Mouse (Mus musculus) olfactory bulb, adult 2 months (tissue): ENCODE measurements around the gene Mxra8. TPM values are rescaled to one million over a fixed set of nuclear protein-coding genes. Genes with fewer than 3 reads are reported as not detected.
A peak's percentile ranks its signal among the peaks of the same experiment; 100 is the strongest.

Experiments used
- H3K27ac ChIP-seq: fragments of 200-500 bp; 2 replicates; pipeline ENCODE4 v1.5.1; 2012; ENCODE audit warnings: low read depth, low read length; ENCODE audit not compliant: insufficient read depth
- H3K4me1 ChIP-seq: fragments of 200-500 bp; 2 replicates; pipeline ENCODE4 v1.6.1; 2012; ENCODE audit warnings: low read length; ENCODE audit not compliant: control insufficient read depth, insufficient read depth
- H3K4me3 ChIP-seq: fragments of 200-500 bp; 2 replicates; pipeline ENCODE4 v1.5.1; 2012; ENCODE audit warnings: mild to moderate bottlenecking, low read depth, low read length, moderate library complexity; ENCODE audit not compliant: insufficient read depth
- CTCF ChIP-seq: fragments of 200-500 bp; IDR thresholded peaks from 2 replicates; pipeline ENCODE4 v1.5.1; 2012; ENCODE audit warnings: low read depth, mild to moderate bottlenecking, low read length, moderate library complexity; ENCODE audit not compliant: insufficient read depth
- POLR2A ChIP-seq: fragments of 200-500 bp; IDR thresholded peaks from 2 replicates; pipeline ENCODE4 v1.6.1; 2012; ENCODE audit warnings: mild to moderate bottlenecking, low read depth, low read length, moderate library complexity; ENCODE audit not compliant: insufficient read depth
- WGBS: fragments of 180-500 bp; shearing (Covaris S2); methylation state at CpG from one replicate; pipeline ENCODE4 v1.1.7; 2018; 5-methylcytosine and 5-hydroxymethylcytosine counted together
- polyA plus RNA-seq: library from polyadenylated mRNA; stranded (reverse); fragments of >200 nt; gene quantifications from 2 replicates; pipeline ENCODE4 v1.2.4, GENCODE M21; 2012; ENCODE audit warnings: low replicate concordance; ENCODE audit not compliant: missing spikeins, insufficient read depth, insufficient read length

Gene Mxra8
- polyA plus RNA-seq, 1 experiment, result not detected

DNA sequence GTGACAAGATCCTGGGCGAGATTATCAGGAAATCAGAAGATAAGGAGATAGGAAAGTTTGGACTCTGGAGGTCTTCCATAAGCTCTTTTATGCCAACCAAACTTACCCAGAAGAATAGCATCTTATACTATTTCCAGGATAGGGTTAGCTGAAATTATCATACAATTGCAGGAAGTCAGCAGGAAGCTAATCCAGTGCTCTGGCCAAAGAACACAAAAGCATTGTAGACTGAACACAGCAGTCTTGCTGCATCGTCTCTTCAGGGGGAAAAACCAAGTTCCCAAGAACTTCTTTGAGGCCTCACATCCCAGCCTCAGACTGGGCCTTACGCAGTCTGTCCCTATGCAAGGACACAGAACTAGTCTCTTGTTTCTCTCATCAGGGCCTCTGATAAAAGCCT, 44.1 kb downstream of the Mxra8 start:
- WGBS, result 77% methylated on average over 3 of the region's 3 CpGs
- Histone ChIP-seq H3K4me3 (no peak overlapping the region), H3K27ac (no peak overlapping the region), H3K4me1 (no peaks in the 10 kb centered on the region)
- TF ChIP-seq POLR2A, result no peak
- TF ChIP-seq CTCF, result no peak

DNA sequence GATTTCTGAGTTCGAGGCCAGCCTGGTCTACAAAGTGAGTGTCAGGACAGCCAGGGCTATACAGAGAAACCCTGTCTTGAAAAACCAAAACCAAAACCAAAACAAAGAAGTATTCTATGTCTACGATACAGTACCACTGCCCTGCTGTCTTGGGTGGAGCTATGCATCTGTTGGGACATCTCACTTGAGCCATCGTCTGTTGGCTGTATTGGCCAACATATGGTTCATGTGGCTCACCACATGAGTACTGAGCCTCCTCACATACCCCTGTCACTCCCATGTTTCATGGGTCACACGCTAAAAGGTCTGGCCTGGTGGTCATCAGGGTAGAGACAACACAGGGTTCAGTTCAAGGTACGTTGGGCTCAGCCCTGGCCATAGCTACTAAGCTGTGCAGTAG, 46.9 kb downstream of the Mxra8 start:
- H3K27ac ChIP-seq, result no peak overlapping the region
- WGBS, result 93% methylated on average over 5 of the region's 5 CpGs
- peaks cover 16% of the 10 kb centered on the region for H3K4me1 ChIP-seq
- TF ChIP-seq CTCF (no peak), POLR2A (no peak)
- H3K4me3 ChIP-seq, result no peak overlapping the region

DNA sequence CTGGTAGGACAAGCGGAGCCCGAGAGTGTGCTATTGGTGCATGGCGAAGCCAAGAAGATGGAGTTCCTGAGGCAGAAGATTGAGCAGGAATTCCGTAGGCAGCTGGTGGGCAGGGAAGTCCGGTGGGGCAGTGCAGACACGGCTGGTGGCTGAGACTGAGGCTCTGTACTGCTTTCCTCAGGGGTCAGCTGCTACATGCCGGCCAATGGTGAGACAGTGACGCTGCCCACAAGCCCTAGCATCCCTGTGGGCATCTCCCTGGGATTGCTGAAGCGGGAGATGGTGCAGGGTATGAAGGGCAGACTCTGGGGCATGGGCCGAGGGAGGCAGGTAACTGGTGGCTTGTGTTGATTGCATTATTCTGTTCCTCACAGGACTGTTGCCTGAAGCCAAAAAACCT, 48.2 kb downstream of the Mxra8 start:
- Histone ChIP-seq H3K4me1 (peaks cover 16% of the 10 kb centered on the region), H3K4me3 (no peak overlapping the region), H3K27ac (no peak overlapping the region)
- no peak for TF ChIP-seq POLR2A
- no peak for TF ChIP-seq CTCF
- WGBS, result 86% methylated on average over 10 of the region's 10 CpGs

DNA sequence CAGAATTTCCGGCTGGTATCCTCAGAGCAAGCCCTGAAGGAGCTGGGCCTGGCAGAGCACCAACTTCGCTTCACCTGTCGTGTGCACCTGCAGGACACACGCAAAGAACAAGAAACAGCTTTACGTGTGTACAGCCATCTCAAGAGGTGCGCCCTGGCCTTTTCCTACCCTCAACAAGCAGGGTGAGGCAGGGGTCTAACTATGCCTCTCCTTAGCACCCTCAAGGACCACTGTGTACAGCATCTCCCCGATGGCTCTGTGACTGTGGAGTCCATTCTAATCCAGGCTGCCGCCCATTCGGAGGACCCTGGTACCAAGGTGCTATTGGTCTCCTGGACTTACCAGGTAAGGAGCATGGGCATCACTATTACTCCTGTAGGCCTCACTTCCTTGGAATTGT, 48.7 kb downstream of the Mxra8 start:
- Histone ChIP-seq H3K27ac (no peak overlapping the region), H3K4me1 (peaks cover 16% of the 10 kb centered on the region), H3K4me3 (no peak overlapping the region)
- WGBS, result 95% methylated on average over 9 of the region's 9 CpGs
- TF ChIP-seq POLR2A (no peak), CTCF (no peak)

DNA sequence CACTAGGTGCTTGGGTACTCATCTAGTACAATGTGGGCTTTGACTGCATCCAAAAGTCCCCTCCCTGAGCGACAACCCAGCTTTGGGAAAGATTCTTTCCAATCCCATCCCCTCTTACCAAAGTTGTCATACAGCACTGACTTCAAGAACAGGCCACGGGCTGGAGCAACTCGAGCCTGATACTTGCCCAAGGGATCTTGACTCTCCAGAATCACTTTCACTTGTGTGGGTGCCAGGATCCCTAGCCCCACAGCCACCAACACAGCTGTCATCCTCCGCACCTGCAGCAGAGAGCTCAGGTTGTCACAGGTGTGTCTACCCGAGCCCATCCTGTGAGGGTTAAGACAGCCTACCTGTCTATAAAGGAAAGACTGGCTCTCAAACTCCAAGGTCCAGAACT, 49.8 kb downstream of the Mxra8 start:
- WGBS, result 87% methylated on average over 5 of the region's 5 CpGs
- peaks cover 26% of the 10 kb centered on the region for H3K4me1 ChIP-seq

DNA sequence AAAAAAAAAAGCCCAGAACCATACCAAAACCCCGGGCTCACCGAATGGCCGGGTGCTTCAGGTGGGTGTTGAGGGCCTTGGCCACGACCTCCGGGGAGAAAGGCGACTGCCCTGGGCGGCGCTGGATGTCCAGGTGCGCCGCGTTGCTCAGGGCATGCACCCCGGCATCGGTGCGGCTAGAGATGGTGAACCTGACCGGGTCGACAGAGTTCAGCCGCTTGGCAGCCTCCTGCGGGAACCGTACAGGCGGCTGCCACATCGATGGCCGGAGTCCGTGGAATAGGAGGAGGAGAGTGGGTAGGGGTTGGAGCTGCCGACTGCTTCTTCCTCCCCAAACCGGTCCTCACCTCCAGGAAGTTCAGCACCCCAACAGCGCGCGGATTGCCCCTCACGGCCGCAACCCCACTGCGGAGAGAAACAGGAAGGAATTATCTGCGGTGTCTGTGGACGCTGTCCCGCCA, 51.6 kb downstream of the Mxra8 start:
- H3K4me1 ChIP-seq, result peaks cover 40% of the 10 kb centered on the region
- TF ChIP-seq CTCF (no peak), POLR2A (no peak)
- peak overlapping the region; percentile 91 for H3K4me3 ChIP-seq
- under 1% methylated on average over 34 of the region's 34 CpGs for WGBS
- no peak overlapping the region for H3K27ac ChIP-seq

More for the DNA sequence above, 49.8 kb downstream of the Mxra8 start:
- Histone ChIP-seq H3K4me3 (no peak overlapping the region), H3K27ac (no peak overlapping the region)
- TF ChIP-seq CTCF (no peak), POLR2A (no peak)

DNA sequence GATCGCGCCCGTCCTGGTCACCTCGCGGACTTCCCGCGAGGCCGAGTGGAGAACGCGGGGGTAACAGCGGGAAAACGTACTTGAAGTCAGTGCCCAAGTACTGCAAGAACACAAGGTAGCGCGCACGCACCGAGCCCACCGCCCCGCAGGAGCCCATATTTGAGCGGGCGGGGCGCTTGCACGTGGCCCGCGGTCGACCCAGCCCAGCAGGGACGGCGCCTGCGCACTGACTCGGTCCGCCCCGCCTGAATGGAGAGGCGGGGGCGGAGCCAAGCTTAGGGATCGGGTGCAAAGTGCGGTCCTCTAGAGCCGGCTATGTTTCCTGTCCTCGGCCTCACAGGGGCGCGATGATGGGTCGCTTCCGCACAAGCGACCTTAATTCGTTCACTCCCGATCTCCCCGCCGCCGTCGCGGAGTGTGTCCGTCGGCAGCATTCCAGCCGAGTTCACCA, 52.1 kb downstream of the Mxra8 start, which contains the start of the genes Pusl1 and Acap3:
Gene Pusl1 (minus strand): TSS at position 231 of the 451 bp plus-strand sequence.
Gene Acap3 (plus strand): TSS at position 272 of the 451 bp plus-strand sequence.
- H3K27ac ChIP-seq, result peak within 1 kb of the TSS; percentile 99
- peaks cover 40% of the 10 kb centered on the region for H3K4me1 ChIP-seq
- peak within 1 kb of the TSS; percentile 91 for H3K4me3 ChIP-seq
- TF ChIP-seq CTCF (no peak), POLR2A (0 out of 2 replicates have a peak, but pooled peaks have one; percentile 5)
- WGBS, result under 1% methylated on average over 52 of the region's 52 CpGs

DNA sequence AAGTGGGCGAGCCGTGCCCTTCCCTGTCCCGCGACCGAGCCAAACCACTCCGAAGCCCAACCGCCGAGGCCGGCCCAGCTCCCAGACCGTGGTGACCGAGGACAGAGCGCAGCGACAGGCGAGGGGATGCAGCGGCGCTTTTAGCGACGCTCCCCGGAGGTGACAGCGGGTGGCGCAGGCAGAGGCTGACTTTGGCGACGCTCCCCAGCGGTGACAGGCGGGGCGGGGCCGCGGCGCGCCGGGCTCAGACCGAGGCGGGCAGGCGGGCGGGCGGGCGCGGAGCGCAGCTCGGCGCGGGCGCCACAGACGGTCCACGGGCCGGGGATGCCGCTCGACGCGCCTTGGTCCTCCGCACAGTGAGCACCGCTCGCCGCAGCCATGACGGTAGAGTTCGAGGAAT, 52.5 kb downstream of the Mxra8 start:
- TF ChIP-seq POLR2A, result peak; percentile 85
- no peak for TF ChIP-seq CTCF
- Histone ChIP-seq H3K4me3 (peak overlapping the region; percentile 91), H3K4me1 (peaks cover 40% of the 10 kb centered on the region), H3K27ac (peak overlapping the region; percentile 99)
- 1% methylated on average over 56 of the region's 56 CpGs for WGBS

DNA sequence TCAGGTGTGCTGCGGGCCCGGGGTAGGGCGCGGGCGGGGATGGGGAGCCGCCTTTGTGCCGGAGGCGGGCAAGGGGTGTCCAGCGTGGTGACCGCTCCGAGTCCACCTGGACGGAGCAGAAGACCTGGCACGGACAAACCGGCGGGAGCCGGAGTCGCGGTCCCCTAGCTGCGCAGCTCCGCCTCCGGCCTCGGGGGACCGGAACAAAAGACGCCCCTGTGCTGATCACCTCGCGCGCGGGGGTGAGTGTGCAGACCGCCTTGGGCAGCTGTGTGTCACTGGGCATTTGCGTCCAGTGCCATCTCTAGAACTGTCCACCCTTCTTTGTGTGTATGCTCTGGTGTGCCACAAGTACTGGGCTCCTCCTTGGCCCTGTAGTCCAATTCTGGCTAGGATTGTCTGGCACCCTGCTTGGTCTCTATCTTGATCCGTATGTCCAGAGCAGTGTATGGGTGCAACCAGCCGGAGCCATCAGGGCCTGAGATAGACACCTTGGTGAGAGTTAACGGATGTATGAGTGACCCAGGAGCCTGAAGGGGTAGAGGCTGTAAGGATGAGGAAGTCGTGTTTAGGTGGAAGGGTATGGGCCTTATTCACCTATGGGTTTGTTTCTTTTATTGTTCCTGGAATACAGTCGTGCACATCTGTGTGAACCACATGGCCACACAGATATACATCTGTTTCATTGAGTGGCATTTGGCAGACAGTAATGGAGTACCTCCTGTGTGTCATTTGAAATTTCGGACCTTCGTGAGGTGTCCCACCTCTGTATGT, 53.1 kb downstream of the Mxra8 start:
- no peak for TF ChIP-seq POLR2A
- no peak for TF ChIP-seq CTCF
- H3K27ac ChIP-seq, result peak overlapping the region; percentile 69
- 3% methylated on average over 37 of the region's 37 CpGs for WGBS
- peak overlapping the region; percentile 91 for H3K4me3 ChIP-seq
- peaks cover 40% of the 10 kb centered on the region for H3K4me1 ChIP-seq
